Mouse (Mus musculus): ENCODE measurements around the gene Fgf11. TPM values are rescaled to one million over a fixed set of nuclear protein-coding genes. Genes with fewer than 3 reads are reported as not detected.
A peak's percentile ranks its signal among the peaks of the same experiment; 100 is the strongest.

Fgf11 gene
- total RNA-seq, 2 experiments from 2014 or later, result 3.0 to 13.0 TPM

DNA sequence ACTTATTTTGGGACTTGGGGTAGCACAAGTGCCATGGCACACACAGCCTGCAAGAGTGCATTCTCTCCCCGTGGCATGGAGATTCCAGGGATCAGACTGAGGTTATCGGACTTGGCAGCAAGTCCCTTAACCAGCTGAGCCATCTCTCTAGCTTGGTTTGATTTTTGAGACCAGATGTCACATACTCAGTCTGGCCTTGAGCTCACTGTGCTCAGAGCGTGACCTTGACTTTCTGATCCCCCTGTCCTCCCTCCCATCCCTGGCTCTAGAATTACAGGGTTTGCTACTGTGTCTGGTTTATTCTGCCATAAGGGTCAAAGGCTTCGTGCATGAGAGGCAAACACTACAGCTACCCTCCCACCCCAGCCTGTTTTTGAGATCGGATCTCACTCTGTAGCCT lies 12.2 kb downstream of the Fgf11 start:
- no peak for DNase-seq (ENCODE audit: low spot score in 2 of 2)

- no peak for DNase-seq (ENCODE audit: low spot score in 2 of 2)
These were observed 14.4 kb downstream of the Fgf11 start for GRCm38 (mm10) chr11:69787306-69787705.

DNA sequence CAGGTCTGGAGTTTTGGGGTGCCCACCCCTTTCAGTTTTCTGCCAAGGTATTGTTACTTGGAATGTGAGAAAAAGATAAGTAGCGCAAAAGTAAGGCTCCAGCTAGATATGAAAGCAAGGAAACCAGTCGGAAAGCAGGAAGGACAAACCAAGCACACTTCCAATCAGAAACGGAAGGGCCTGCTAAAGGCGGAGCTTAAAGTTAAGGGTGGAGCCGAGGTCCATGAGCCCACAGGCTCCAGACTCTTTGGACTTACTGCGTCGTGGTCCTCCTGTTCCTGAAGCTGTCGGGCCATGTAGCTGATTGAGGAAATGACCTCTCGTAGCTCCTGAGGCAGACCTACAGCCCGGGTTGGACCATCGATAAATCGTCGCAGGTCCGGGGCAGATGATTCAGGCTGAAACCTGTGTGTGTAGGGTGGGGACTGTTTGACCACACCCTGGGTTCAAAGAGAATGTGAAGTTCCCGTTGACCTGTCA lies 16.8 kb downstream of the Fgf11 start:
- no peak for DNase-seq (ENCODE audit: low spot score in 2 of 2)

GRCm38 (mm10) chr11:69781828-69782227 lies 19.8 kb downstream of the Fgf11 start:
- no peak for DNase-seq (ENCODE audit: low spot score in 2 of 2)

- DNase-seq (ENCODE audit: low spot score in 2 of 2), result no peak
These were observed 22.7 kb downstream of the Fgf11 start for GRCm38 (mm10) chr11:69778985-69779384.

DNA sequence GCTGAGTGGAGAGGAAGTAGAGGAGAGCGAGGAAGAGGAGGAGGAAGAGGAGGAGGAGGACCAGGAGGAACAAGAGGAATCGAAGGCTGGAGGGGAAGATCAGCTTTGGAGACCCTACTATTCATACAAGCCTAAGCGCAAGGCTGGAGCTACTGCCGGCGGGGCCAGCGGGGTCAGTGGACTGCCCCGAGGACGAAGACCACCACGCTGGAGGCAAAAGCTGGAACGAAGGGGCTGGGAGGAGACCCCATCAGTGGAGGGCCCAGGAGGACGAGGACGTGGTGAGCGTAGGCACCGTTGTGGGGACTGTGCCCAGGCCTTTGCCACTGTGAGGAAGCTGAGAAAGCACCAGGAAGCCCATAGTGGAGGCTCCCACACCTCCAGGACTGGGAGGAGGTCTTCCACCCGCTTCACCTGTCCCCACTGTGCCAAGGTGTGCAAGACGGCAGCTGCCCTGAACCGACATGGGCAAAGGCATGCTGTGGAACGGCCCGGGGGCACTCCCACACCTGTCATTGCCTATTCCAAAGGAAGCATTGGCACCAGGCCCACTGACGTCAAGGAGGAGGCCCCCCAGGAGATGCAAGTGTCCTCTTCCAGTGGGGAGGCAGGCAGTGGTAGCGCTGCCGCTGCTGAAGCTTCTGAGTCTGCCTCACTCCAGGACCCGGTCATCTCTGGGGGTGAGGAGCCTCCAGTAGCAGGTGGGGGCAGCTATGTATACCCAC lies 23.2 kb downstream of the Fgf11 start:
- no peak for DNase-seq (ENCODE audit: low spot score in 2 of 2)

DNA sequence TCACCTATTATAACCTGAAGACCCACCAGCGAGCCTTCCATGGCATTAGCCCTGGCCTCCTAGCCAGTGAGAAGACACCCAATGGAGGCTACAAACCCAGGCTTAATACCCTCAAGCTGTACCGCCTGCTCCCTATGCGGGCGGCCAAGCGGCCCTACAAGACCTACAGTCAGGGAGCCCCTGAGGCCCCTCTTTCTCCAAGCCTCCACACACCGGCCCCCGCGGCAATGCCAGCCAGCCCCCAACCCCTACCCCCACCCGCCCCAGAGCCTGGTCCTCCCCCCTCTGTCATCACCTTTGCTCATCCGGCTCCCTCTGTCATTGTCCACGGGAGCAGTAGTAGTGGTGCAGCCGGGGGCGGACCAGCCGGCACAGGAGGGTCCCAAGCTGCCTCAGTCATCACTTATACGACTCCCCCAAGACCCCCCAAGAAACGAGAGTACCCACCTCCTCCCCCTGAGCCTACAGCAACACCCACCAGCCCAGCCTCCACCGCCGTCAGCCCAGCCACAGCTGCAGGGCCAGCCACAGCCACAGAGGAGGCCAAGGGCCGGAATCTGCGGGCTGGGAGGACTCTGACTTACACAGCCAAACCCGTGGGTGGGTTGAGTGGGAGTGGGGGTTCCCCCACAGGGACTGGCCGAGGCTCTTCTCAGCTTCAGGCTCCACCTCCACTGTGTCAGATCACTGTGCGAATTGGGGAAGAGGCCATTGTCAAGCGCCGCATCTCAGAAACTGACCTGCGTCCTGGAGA lies 24.0 kb downstream of the Fgf11 start:
- DNase-seq (ENCODE audit: low spot score in 2 of 2), result no peak

DNA sequence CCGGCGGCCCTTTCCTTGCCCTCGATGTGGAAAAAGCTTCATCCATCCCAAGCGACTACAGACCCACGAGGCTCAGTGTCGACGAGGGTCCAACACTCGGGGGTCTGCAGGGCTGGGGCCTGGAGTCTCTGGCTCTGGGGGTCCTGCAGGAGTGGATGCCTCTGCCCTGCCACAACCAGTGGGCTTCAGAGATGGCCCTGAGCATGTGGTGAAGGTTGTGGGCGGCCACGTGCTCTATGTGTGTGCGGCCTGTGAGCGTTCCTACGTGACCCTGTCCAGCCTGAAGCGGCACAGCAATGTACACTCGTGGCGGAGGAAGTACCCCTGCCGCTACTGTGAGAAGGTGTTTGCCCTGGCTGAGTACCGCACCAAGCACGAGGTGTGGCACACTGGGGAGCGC lies 25.2 kb downstream of the Fgf11 start:
- DNase-seq (ENCODE audit: low spot score in 2 of 2), result no peak

- no peak for DNase-seq (ENCODE audit: low spot score in 2 of 2)
These were observed 25.9 kb downstream of the Fgf11 start for GRCm38 (mm10) chr11:69775716-69776115.

GRCm38 (mm10) chr11:69774961-69775360 lies 26.7 kb downstream of the Fgf11 start:
- DNase-seq (ENCODE audit: low spot score in 2 of 2), result no peak

DNA sequence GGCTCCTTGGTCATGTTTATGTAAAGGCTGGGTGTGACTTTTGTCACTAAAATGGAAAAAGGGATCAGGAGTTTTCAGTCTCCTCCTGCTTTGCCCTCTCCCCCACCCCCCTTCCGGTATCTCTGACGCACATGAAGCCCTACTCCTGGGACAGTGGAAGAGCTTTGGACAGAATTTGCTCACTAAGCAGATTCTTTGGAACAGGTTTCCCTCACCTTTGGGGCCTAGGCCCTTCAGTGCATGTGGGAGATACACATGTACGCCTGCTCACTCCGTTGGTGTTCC lies 34.1 kb downstream of the Fgf11 start:
- no peak for DNase-seq (ENCODE audit: low spot score in 2 of 2)

GRCm38 (mm10) chr11:69766872-69767624 lies 34.6 kb downstream of the Fgf11 start:
- no peak for DNase-seq (ENCODE audit: low spot score in 2 of 2)

- peak; percentile 68 to 74 for DNase-seq (ENCODE audit: low spot score in 2 of 2)
These were observed 35.5 kb downstream of the Fgf11 start for GRCm38 (mm10) chr11:69766126-69766609.

DNA sequence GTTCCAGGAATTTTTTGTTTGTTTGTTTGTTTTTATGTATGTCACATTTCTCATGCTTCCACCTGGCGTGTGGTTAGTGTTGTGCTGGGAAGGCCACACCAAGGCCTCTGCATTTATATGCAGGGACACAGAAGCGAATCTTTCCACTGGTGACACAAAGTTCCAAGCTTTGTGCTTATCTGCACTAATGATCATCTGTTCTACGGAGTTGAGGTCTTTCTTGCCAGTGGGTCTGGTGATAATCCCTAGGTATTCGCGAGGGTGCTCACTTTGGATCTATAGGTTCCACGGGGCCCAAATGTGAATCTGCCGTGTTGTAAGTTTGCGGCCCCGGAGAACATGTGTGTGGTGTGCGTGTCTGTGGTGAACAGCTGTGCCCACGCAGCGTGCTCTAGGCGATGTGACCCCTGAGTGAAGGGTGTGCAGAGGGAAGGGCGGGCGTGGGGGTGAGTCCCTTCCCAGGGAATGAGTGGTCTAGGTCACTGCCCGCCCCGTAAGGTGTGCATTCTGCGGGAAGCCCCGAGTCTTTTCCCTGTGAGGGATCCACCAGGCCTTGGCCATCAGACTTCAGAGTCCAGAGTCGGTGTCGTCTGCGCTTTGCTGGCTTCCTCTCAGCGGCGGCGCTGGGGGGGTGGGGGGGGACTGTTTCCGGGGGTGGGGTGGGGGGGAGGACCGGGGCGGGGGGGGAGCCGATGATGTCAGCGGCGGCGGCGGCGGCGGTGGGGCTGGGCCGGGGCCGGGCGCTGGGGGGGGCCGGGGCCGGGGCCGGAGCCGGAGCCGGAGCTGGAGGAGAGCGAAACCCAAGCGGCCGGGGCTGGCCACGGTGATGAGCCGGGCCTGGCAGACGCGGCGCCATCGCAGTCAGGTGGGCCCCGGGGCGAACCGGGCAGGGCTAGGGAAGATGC lies 36.2 kb downstream of the Fgf11 start, which contains the start of gene Zbtb4:
Gene Zbtb4, plus strand, starts transcription at position 692 of the 905 bp plus-strand sequence.
- DNase-seq (ENCODE audit: low spot score in 2 of 2), result peak; percentile 44 to 55

GRCm38 (mm10) chr11:69763551-69763950 lies 38.1 kb downstream of the Fgf11 start:
- DNase-seq (ENCODE audit: low spot score in 2 of 2), result no peak

DNA sequence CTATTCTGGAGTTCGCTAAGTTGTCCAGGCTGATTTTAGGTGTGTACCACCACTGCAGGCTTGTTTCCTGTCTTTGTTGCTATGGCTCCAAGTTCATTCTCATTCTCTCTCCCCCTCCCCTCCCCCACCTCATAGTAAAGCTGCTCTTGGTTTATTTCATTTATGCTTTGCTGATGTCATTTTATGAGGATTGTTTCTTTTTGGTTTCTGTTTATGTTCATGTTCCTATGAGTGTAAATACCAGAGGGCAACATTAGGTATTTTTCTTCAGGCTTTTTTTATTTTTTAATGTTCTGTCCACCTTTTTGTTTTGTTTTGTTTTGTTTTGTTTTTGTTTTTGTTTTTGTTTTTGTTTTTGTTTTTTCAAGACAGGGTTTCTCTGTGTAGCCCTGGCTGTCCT lies 39.8 kb downstream of the Fgf11 start, which contains the start of gene Slc35g3:
Gene Slc35g3, minus strand, starts transcription at position 101 of the 400 bp plus-strand sequence.
- DNase-seq (ENCODE audit: low spot score in 2 of 2), result no peak

- DNase-seq (ENCODE audit: low spot score in 2 of 2), result no peak
These were observed 40.8 kb downstream of the Fgf11 start for GRCm38 (mm10) chr11:69760901-69761200.

GRCm38 (mm10) chr11:69760160-69760900 lies 41.3 kb downstream of the Fgf11 start:
- DNase-seq (ENCODE audit: low spot score in 2 of 2), result no peak

- peak; percentile 66 to 79 for DNase-seq (ENCODE audit: low spot score in 2 of 2)
These were observed 42.5 kb downstream of the Fgf11 start for GRCm38 (mm10) chr11:69758971-69759721.

Data from adrenal gland, adult 18-20 months (tissue).